Mouse (Mus musculus) C2C12 (cell line): ENCODE results near the gene Yap1.

Source experiments
- CTCF ChIP-seq: IDR thresholded peaks from one replicate; pipeline ENCODE4 v1.5.1; 2011; ENCODE audit not compliant: control insufficient read depth, insufficient read depth, insufficient read length
- MYOG ChIP-seq: IDR thresholded peaks from one replicate; pipeline ENCODE4 v1.6.1; 2011; ENCODE audit not compliant: control insufficient read depth, insufficient read length; ENCODE audit errors: extremely low read depth

DNA sequence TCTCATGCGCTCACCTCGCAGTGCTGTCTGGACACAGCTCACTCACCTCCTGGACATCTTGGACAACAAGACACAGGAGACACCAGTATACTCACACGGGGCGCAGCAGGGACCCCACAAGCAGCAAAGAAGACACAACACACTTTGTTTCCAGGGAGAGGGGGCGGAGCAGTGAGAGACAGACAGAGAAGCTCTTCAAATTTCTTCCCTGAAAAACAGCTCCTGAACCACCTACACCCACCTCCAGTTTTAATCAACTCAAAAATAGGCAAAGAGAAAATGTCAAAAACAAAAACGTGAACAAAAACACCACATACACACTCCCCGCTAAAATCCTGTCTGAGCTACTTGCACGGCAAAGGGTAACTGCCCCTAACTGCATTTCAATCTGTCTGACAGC, 48.0 kb downstream of the Yap1 start:
- TF ChIP-seq CTCF (no peak), MYOG (no peak)
